Mouse (Mus musculus) fibroblast of lung, adult 2 months (primary cell): ENCODE measurements around the gene E330021D16Rik.

Source experiments
- DNase-seq: peaks from one replicate; pipeline ENCODE4 v3.0.0-alpha.2; 2011; ENCODE audit warnings: low read depth

Gene E330021D16Rik

DNA sequence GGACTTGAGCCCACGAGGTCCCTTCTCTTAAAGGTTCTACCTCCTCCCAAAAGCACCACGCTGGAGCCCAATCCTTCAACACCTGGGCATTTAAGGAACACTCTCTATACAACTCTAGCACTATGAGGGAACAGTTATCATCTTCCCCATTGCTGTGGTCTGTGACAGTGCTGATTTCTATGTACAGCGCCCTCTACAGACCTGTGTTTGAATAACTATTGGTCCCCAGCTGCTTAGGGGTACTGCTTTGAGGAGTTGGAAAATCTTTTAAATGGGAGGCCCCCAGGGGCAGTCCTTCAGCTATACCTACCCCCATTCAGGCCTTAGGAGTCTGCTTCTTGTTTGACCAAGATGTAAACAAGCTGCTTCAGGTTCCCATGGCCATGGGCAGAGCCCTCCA, 5.7 kb upstream of the E330021D16Rik start:
- no peak for DNase-seq

DNA sequence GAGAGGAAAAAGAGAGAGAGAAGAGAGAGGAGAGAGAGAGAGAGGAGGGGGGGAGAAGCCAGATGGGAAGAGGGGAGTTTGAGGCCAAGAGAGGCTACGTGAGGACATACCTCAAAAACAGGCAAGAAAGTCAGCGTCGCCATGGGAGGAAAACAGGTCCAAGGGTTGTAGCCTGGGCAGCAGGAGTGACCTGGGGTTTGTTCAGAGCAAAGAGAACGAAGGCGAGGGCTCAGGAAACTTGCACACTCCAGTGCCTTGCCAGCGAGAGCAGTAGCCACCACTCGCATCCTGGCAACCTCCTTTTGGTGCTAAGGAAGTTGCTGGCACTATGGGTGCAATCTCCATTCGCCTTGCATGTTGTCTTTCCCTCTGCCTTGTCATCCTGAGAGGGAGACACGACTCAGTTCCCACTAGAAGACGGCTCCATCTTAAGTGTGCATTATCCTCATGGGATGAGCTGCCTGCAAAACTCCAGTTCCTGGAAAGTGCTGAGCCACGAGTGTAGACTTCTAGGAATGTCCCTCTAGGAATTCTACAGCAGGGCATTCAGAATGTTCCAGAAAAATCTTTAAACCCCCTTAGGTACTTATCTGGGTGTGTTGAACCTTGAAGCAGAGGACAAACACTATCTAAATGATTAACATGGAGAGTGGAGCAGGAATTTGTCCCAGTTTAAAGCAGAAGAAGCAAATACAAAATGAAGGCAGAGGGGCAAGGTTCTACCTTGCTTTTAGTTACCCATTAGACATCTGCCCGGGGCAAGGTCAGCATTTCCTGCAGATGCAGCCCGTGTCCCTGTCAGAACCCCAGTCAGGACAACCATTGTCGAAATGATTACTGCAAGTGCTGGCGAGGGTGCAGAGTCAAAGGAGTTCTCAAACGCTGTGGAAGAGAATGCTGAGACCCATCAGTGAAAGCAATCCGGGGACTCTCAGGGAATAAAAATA, 3.8 kb upstream of the E330021D16Rik start:
- no peak for DNase-seq

DNA sequence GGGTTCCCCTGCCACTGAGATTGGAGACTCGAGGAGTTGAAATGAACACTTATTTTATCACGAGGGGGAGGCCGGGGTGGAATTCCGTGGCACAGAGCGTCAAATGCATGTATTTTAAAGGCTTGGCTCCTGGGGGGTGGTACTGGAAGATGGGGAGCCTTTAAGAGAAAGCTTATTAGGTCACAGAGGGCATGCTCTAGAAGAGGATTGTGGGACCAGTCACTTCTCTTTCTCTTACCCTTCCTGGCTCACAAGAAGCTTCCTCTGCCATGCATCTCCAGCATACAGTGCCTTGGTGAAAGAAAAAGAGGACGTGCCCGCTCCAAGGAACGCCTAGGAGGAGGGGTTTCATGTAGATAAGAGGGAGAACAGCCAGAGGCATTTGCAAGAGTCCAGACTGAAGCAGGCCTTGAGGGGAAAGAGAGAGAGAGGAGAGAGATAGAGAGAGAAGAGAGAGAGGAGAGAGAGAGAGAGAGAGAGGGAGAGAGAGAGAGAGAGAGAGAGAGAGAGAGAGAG, 3.0 kb upstream of the E330021D16Rik start:
- no peak for DNase-seq

DNA sequence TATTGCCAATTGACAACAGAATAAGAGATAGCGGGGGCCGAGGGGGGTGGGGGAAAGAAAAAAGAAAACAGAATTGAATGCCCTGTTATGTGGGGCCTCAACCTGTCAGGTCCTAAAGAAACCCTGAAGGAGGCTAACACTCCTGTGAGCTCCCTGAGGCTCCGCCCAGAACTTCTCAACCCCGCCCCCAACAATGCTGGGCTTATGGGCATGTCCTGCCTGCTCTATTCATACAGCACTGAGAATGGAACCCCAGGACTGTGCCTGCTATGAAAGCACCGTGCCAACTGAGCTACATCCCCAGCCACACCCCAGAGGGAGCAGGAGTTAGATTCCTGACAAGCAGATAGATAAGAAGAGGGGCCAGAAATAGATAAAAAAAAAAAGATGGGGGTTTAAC, 2.5 kb upstream of the E330021D16Rik start:
- no peak for DNase-seq

DNA sequence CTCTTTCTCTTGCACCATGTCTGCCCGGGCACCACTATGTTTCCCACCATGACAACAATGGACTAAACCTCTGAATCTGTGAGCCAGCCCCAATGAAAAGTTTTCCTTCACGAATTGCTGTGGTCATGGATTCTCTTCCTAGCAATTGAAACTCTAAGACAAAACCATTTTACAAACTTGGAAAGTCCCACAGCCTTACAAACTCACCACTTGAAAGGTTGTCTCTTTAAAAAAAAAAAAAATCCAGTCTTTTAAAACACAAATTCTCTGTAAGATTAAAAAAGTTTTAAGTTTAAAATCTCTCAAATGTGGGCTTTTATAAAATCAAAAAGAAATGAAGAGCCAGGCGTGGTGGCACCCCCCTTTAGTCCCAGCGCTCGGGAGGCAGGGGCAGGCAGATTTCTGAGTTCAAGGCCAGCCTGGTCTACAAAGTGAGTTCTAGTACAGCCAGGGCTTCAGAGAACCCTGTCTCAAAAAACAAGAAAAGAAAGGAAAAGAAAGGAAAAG, 1.5 kb downstream of the E330021D16Rik start:
- DNase-seq = no peak

DNA sequence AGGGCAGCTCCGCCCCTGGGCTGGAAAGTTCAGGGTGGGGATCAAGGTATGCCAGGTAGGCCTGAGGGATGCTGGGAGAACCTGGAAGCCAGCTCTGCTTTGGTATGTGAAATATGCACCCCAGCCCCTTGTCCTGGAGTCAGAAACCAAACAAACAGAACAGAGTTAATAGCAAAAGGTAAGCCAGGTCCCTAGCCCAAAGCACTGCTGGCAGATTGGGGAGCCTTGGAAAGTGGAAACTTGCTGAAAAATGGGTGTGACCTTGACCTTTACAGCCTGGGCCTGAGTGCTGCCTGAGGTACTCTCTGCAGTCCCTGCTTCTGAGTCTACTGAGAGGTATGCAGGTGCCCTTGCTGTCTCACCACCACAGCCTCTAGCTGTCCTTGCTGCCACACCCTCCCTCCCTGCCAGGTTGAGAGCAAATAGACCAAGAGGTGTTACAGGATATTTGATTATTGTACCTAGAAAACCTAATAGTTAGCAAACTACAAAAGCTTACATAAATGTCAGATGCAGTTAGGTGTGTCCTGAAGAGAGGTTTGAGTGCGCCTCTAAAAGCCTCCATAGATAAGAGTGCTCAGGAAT, 7.7 kb downstream of the E330021D16Rik start:
- DNase-seq = no peak

DNA sequence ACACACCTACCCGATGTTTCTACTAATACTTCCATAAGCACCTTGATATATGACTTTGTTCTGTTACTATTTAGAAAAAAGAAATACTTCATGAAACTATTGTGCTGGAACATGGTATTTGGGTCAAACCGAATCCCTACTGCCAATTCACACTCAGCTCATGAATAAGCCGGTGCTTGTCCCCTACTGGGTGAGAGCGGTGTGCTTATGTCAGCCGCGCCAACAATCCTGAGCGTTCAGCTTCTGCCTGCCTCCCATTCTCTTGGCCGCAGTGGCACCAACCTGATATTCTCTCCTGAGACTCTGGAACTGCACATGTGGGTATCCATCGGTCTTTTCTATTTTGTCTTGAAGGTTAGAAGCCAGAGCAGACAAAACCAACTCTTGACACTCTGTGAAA, 18.5 kb downstream of the E330021D16Rik start:
- no peak for DNase-seq

DNA sequence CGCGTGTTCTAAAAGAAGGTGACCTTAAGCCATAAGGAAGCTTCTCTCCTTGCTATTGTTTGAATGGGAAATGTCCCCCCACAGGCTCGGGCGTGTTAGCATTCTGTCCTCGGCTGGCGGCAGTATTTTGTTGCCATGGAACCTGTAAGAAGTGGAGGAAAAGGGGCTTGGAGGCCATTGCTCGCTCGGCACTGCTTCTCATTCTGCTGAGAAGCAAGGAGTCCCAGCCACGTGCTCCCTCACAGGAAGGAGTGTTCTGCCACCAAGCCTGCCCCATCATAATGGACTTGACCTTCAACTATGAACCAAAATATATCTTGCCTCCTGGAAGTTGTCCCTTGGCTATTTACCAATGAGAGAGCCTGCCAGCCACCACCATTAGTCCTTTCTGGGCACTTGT, 25.1 kb downstream of the E330021D16Rik start:
- DNase-seq = no peak

DNA sequence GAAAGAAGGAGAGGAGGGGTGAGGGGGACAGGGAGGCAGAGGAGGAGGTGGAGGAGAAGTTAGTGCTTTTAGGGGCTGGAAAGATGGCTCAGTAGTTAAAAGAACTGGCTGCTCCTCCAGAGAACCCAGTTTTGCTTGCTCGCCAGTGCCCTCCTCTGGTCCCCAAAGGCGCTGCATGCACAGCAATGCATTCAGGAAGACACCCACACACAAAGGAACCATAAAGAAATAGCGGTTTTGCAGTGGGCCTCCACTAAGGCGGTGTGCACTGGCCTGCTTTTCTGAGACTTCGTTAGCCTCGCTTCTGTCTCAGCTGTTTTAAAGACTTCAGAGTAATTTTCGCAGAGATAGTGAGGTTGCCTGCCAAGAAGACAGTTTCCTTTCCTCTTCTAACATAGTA, 30.1 kb downstream of the E330021D16Rik start:
- DNase-seq = no peak

DNA sequence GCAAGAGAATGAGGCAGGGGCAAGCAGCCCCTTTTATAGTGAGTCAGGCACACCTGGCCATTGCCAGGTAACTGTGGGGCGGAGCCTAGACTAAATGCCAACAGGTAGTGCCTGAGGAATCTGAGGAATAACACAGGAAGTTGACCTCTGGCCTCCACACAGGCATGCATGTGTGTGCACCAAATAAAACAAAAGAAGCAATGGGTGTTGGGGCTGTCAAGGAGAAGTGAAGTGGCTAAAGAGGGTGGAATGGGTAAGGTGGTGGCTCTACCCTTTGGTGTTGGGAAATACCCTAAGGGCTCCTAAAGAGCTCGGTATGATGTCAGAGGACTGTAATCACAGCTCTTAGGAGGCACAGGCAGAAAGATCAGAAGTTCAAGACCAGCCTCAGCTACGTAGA, 32.2 kb downstream of the E330021D16Rik start:
- DNase-seq = no peak

DNA sequence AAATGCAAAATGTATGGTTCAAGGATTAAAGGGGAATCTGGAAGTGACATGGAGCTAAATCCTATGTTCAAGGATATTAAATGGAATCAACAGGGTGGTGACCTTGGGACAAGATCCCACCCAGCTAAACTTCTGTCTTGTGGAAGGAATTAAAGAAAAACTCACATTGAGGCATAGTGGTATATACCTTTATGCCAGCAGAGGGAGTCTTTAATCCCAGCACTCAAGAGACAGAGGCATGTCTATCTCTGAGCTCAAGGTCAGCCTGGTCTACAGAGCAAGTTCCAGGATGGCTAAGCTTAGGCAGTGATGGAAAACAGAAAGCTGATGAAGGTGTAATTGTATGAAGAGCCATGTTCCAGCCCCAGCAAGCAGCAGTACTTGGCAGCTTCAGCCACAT, 39.3 kb downstream of the E330021D16Rik start:
- DNase-seq = no peak

DNA sequence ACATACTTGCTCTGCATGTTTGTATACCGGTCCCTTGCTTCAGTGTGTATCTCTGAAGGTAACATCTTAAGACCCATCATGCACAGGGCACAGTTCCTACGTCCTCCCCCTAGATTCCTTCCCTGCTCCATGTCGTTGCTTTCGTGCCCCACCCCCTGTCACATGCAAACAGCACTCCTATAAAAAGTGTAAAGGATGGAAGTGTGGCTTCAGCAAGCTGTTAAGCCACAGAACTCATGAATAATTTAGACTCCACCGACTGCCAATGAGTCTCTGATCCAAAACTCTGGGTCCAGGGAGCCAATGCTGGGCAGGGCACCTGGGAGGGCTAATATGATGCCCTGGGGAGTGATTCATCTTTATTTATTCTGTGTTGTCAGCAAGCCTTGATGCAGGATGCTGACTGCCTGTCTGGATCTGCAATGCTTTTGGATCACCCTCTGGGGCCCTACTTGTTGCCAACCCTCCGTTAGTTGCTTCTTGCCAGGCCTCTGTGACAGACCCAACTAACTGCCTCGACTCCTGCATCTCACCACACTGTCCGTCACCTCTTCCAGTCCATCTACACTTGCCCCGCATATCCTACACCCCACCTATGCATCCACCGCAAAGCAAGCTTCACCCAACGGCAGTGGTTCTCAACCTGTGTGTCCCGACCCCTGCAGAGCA, 50.8 kb downstream of the E330021D16Rik start:
- no peak for DNase-seq

DNA sequence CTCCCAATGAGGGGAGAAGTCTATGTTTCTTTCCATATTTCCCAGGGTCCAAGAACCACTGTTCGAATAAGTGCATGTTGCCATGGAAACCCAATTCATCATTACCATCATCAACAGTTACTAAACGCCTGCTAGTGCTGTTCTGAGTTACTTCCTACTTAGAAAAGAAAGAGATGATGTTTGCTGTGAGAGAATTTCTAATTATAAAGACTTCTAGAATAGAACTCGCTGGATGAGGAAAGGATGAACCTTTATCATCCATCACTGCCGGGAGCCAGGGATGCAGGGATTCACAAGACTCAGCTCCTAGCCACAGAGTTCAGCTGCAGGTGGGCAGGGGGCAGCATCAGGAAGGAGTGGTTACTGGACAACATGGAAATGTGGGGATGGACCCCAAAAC, 51.4 kb downstream of the E330021D16Rik start:
- DNase-seq = no peak

DNA sequence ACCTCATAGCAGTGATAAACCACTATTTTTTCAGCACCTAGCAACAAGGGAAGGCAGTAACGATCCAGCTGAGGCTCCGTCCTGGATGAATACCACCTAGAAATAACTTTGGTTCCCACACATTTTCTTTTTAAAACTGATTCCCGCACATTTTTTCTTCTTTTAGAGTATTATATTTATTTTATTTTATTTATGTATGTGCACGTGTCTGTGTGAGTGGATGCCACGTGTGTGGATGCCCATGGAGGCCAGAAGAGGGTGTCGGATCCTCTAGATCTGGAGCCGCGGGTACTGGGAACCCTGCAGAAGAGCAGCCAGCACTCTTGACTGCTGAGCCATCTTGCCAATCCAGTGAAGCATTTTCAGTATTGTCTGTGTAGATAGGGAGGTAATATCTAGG, 52.1 kb downstream of the E330021D16Rik start:
- no peak for DNase-seq

DNA sequence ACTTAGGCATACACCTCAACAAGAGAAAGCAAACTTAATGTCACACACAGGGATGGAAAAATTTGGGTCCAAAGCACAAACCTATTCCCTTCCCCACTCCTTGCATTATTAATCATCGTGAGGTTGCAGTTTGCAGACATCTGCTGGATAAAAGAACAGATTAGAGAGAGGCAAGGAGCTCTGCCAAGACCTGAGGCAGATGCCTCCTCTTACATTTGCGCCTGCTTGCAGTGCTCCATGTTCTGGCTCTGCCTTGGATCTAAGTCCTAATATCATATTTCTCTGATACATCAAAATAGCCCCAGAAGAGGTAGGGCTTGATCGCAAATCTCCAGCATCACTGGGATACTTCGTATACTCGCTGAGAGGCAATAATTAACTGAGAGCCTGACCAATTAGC, 56.9 kb downstream of the E330021D16Rik start:
- no peak for DNase-seq

DNA sequence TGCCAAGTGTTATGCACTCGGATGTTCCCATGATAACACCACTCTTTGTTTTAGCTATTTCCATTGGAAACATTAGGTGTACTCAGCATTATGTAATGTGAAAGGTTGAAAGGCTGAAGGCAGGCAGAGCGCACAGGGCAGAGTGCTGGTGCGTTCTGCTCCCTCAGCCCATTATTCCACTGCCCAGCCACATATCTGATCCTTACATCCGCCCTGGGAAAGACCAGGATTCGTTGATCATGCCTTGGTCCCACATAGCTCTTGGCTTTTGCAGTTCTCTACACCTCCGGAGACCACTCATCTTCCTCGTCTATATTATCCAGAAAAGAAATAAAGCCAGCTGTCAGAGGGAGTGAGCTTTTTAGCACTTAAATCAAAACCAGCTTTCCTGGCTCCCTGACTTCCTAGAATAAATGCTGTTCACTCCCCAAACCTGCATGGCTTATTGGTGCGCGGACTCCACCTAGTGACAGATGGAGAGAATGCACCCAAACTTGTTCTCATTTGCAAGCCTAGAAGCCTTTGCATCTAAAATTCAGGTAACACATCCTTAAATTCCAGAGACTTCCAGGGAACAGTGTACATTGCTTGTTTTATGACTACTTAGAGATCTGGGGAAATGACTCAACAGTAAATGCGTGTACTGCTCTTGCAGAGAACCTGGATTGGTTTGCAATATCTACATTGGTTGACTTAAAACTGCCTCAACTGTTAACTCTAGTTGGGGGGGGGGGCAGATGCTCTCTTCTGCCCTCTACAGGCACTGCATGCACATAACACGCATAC, 61.8 kb downstream of the E330021D16Rik start:
- DNase-seq = peak; percentile 49
